Mouse (Mus musculus) midbrain, embryonic 14.5 days (tissue): ENCODE measurements around the gene Hnf1a. TPM values are rescaled to one million over a fixed set of nuclear protein-coding genes. Genes with fewer than 3 reads are reported as not detected.

Experiments
- ATAC-seq: fragments of 200-750 bp; cut with Nextera tagmentation; 2 replicates; pipeline ENCODE4 v1.8.0; 2017; ENCODE audit warnings: moderate number of reproducible peaks, moderate library complexity; ENCODE audit not compliant: low FRiP score, low TSS enrichment
- DNase-seq: peaks from one replicate; pipeline ENCODE4 v3.0.0-alpha.2; 2015
- H3K27ac ChIP-seq: fragments of 300-500 bp; sonication (generic); replicated peaks from 2 replicates; pipeline ENCODE4 v1.5.1; 2014; ENCODE audit warnings: mild to moderate bottlenecking, low read depth, low read length, moderate library complexity
- H3K27me3 ChIP-seq: fragments of 300-500 bp; sonication (generic); 2 replicates; pipeline ENCODE4 v1.6.1; 2014; ENCODE audit warnings: low read length, control low read depth, mixed read lengths; ENCODE audit not compliant: control insufficient read depth, insufficient read depth
- H3K36me3 ChIP-seq: fragments of 300-500 bp; sonication (generic); 2 replicates; pipeline ENCODE4 v1.6.1; 2014; ENCODE audit warnings: low read length, control low read depth; ENCODE audit not compliant: control insufficient read depth, insufficient read depth
- H3K4me1 ChIP-seq: fragments of 300-500 bp; sonication (generic); 2 replicates; pipeline ENCODE4 v1.6.1; 2014; ENCODE audit warnings: mild to moderate bottlenecking, antibody characterized with exemption, low read length, control low read depth; ENCODE audit not compliant: control insufficient read depth, insufficient read depth
- H3K4me2 ChIP-seq: fragments of 300-500 bp; sonication (generic); 2 replicates; pipeline ENCODE4 v1.6.1; 2014; ENCODE audit warnings: mild to moderate bottlenecking, low read length, moderate library complexity
- H3K4me3 ChIP-seq: fragments of 300-500 bp; sonication (generic); replicated peaks from 2 replicates; pipeline ENCODE4 v1.5.1; 2014; ENCODE audit warnings: low read depth, low read length
- H3K9ac ChIP-seq: fragments of 300-500 bp; sonication (generic); replicated peaks from 2 replicates; pipeline ENCODE4 v1.6.1; 2014; ENCODE audit warnings: mild to moderate bottlenecking, low read length, moderate library complexity
- H3K9me3 ChIP-seq: fragments of 300-500 bp; sonication (generic); 2 replicates; pipeline ENCODE4 v1.6.1; 2016; ENCODE audit warnings: low read length, control low read depth, mixed read lengths; ENCODE audit not compliant: control insufficient read depth
- WGBS: fragments of 180-500 bp; shearing (Covaris S2); extraction: QIAGEN DNeasy Blood & Tissue Kit; methylation state at CpG from one replicate; pipeline ENCODE4 v1.1.7; 2014; 5-methylcytosine and 5-hydroxymethylcytosine counted together
- polyA plus RNA-seq: library from polyadenylated mRNA; unstranded; fragments of >200 nt; fragmentation: Nextera tagmentation; extraction: Ambion mirVana; gene quantifications from 2 replicates; pipeline ENCODE4 v1.2.1, GENCODE M21; 2014

Hnf1a gene
- polyA plus RNA-seq = not detected in 2 replicates

DNA sequence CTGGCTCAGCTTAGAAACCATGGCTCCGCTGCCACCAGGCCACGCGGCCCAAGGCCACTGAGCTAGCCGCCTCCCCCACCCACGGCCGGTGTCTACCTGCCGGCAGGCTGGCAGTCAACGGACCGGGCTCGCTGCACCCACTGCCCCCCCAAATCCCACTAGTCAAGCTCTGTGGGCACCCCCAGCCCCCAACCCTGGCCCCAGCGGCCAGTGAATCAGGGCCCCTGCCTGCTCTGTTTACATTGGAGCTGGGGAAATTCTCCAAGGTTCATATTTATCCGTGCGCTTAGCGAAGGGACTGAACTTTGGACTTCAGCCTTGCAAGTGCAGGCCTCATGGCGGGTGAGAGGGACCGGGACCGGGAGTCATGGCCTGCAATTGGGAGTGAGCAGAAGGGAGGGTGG is at the start of gene Hnf1a:
Gene Hnf1a, minus strand, starts transcription at position 271 of the 404 bp plus-strand sequence.
- Histone ChIP-seq H3K27ac (no peak within 1 kb of the TSS), H3K9ac (no peak within 1 kb of the TSS), H3K36me3 (no peaks in the 10 kb centered on the region), H3K27me3 (no peaks in the 10 kb centered on the region), H3K4me2 (no peak within 1 kb of the TSS), H3K4me3 (no peak within 1 kb of the TSS), H3K4me1 (no peaks in the 10 kb centered on the region), H3K9me3 (no peaks in the 10 kb centered on the region)
- WGBS = 86% methylated on average over 17 of the region's 17 CpGs
- DNase-seq = no peak
- no peak for ATAC-seq

DNA sequence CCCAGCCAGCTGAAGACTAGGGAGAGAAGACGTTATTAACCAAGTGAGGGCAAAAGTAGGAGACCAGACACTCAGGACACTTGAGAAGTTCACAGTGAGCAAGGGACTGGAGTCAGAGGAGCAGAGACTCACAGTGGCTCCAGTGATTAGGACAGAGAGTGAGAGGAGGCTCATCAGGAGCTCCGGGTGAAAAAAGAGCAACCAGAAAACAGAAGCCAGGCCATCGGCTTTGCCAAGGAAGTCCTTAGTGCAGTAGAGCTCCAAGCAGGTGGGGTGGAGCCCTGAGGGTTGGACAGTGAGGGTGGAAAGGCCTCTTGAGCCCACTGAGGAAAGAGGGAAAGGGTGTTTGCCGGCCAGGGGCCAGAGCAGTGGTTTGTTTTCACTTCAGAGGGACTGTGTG is 47.9 kb upstream of the Hnf1a start:
- no peaks in the 10 kb centered on the region for H3K36me3 ChIP-seq
- 83% methylated on average over 4 of the region's 4 CpGs for WGBS
- ATAC-seq (no peak), DNase-seq (no peak)
- H3K4me3 ChIP-seq = no peak overlapping the region
- H3K9me3 ChIP-seq = no peaks in the 10 kb centered on the region
- H3K27ac ChIP-seq = no peak overlapping the region
- H3K4me2 ChIP-seq = no peak overlapping the region
- no peaks in the 10 kb centered on the region for H3K27me3 ChIP-seq
- H3K4me1 ChIP-seq = peaks cover 6% of the 10 kb centered on the region; the same call in 1 of the 2 replicates
- H3K9ac ChIP-seq = no peak overlapping the region

DNA sequence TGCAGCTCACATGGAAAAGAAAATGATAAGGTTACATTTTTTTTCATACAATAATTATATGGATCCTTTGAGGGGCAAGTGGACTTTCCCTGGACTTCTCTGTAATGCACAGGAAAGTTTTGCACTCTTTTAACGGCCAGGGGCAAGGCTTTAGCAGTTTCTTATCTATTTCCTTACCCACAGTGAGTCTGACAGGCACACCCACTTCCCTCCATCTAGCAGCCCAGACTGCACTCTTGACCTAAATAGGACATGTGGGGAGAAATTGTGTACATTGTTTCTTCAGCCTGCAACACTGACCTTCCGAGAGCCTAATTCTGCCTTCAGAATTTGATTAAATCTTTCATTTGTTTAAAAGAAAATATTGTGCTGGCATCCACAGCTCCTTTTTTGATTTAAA is 47.4 kb upstream of the Hnf1a start:
- ATAC-seq (no peak), DNase-seq (no peak)
- Histone ChIP-seq H3K9ac (no peak overlapping the region), H3K4me2 (no peak overlapping the region), H3K27ac (no peak overlapping the region), H3K36me3 (no peaks in the 10 kb centered on the region), H3K4me1 (peaks cover 9% of the 10 kb centered on the region), H3K27me3 (no peaks in the 10 kb centered on the region), H3K9me3 (no peaks in the 10 kb centered on the region), H3K4me3 (no peak overlapping the region)
- 85% methylated on average over 2 of the region's 2 CpGs for WGBS

DNA sequence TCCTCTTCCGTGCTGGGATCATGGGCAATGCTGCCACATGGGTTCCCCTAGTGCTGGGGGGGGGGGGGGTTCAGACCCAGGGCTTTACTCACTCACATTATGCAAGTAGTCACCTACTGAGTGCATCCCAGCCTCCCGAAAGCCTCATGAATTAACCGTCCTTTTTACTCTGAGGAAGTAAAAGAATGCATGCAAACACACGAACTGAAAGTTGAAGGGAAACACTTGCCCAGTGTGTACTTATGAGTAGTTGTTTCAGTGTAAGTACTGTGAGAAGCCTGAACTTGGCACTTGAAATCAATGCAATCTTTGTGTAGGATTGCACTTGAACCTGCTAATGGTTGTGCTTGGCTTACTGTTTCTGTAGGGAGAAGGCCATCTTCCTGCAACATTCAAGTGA is 44.2 kb upstream of the Hnf1a start:
- no peak for ATAC-seq
- 52% methylated on average over 4 of the region's 4 CpGs for WGBS
- Histone ChIP-seq H3K4me2 (no peak overlapping the region), H3K9ac (no peak overlapping the region), H3K27ac (no peak overlapping the region), H3K4me3 (no peak overlapping the region), H3K27me3 (no peaks in the 10 kb centered on the region), H3K4me1 (peaks cover 23% of the 10 kb centered on the region), H3K36me3 (no peaks in the 10 kb centered on the region), H3K9me3 (no peaks in the 10 kb centered on the region)
- DNase-seq = no peak

DNA sequence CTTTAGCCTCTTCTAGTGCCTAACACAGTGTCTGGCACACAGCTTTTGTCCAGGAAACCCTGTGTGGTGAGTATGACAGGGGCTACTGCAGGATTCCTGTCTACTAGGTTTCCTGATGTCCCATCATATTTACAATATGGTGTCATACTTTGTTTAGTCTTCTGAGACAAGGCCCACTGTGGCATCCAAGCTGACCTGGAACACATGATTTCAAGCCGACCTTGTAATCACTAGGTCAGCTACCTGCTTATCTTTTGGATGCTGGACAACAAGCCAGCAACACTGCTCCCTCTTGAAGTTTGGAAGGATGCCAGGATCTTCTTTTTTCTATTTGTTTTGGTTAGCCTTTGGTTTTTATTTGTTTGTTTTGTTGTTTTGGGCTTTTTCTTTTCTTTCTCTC is 43.7 kb upstream of the Hnf1a start:
- no peaks in the 10 kb centered on the region for H3K36me3 ChIP-seq
- DNase-seq (no peak), ATAC-seq (no peak)
- H3K4me3 ChIP-seq = no peak overlapping the region
- H3K27me3 ChIP-seq = no peaks in the 10 kb centered on the region
- H3K27ac ChIP-seq = no peak overlapping the region
- H3K4me1 ChIP-seq = peaks cover 25% of the 10 kb centered on the region
- 67% methylated on average over 1 of the region's 1 CpGs for WGBS
- no peaks in the 10 kb centered on the region for H3K9me3 ChIP-seq
- H3K9ac ChIP-seq = no peak overlapping the region
- H3K4me2 ChIP-seq = no peak overlapping the region

DNA sequence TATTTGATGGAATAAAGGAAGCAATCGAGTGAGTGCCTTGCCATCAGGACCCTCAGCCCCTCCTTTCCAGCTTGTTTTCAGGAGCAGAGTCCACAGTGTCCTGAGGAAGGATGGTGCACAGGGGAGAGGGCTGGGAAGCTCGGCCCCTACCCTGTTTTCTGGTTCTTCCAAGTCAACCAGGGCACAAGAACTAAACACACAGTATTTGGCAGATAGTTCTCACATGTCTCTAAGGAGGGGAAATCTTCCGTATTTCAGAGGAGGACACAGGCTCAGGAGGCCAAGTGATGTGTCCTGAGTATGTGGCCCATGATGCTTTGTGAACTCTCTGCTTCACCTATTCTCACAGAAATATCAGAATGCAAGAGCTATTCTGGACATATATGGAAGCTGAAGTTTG is 42.5 kb upstream of the Hnf1a start:
- Histone ChIP-seq H3K36me3 (no peaks in the 10 kb centered on the region), H3K9me3 (no peaks in the 10 kb centered on the region), H3K4me2 (peak overlapping the region; percentile 92), H3K27ac (no peak overlapping the region), H3K4me1 (peaks cover 25% of the 10 kb centered on the region), H3K4me3 (peak overlapping the region; percentile 1; the same call in 1 of the 2 replicates), H3K9ac (0 out of 2 replicates have a peak overlapping the region, but pooled peaks have one; percentile 6), H3K27me3 (no peaks in the 10 kb centered on the region)
- 62% methylated on average over 3 of the region's 3 CpGs for WGBS
- no peak for ATAC-seq
- no peak for DNase-seq

DNA sequence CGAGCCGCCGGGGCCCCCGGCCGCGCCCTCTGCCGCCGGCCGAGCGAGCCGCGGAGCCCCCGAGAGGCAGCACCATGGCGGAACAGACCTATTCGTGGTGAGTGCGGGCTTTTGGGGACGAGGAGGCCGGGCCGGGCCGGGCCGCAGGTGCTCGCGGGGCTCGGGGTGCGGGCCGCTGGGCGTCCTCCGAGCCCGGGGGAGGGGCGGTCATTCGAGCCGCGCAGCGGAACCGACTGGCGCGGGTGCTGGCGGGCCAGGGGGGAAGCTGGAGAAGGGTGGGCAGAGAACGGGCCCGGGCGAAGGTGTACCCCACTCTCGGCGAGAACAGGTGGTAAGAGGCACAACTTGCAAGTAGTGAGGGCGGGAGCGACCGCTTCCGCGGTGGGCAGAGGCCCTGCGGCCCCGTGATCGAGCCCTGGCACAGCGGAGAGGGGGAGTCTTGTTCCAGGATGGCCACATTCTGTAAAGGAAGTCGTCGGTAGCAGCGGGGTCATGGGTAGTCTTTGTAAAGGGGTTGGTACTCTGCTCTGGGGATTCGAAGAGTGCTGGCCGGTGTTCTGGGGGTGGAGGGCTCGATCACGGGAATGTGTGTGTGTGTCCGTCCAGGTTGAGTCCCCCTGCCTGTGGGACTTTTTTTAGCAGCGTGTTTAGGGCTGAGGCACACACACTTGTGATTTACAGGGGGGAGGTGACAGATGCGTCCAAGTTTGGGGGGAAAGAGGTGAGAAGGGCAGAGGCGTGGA is 40.8 kb upstream of the Hnf1a start:
- Histone ChIP-seq H3K27me3 (no peaks in the 10 kb centered on the region), H3K9ac (peak overlapping the region; percentile 97), H3K4me2 (peak overlapping the region; percentile 92), H3K4me3 (peak overlapping the region; percentile 99), H3K4me1 (peaks cover 25% of the 10 kb centered on the region), H3K36me3 (no peaks in the 10 kb centered on the region), H3K27ac (peak overlapping the region; percentile 94), H3K9me3 (no peaks in the 10 kb centered on the region)
- ATAC-seq (peak; percentile 41), DNase-seq (peak; percentile 63)
- WGBS = under 1% methylated on average over 63 of the region's 63 CpGs

DNA sequence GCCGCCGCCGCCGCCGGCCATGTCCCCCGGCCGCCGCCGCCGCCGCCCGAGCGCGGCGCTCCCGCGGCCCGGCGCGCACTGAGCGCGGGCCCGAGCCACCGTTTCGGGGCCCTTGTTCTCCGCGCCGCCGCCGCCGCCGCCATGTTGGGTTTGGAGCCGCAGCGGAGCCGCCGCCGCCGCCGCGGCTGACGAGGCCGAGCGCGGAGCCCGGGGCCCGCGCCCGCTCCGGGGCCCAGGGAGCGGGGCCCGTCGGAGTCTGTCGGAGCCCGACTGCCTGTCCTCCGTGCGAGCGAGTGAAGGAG is 40.3 kb upstream of the Hnf1a start:
- Histone ChIP-seq H3K36me3 (no peaks in the 10 kb centered on the region), H3K27me3 (no peaks in the 10 kb centered on the region), H3K9me3 (no peaks in the 10 kb centered on the region), H3K27ac (peak overlapping the region; percentile 94), H3K9ac (peak overlapping the region; percentile 97), H3K4me1 (peaks cover 25% of the 10 kb centered on the region), H3K4me3 (peak overlapping the region; percentile 99), H3K4me2 (peak overlapping the region; percentile 92)
- under 1% methylated on average over 38 of the region's 57 CpGs for WGBS
- DNase-seq = no peak
- no peak; the same call in 1 of the 2 replicates for ATAC-seq

DNA sequence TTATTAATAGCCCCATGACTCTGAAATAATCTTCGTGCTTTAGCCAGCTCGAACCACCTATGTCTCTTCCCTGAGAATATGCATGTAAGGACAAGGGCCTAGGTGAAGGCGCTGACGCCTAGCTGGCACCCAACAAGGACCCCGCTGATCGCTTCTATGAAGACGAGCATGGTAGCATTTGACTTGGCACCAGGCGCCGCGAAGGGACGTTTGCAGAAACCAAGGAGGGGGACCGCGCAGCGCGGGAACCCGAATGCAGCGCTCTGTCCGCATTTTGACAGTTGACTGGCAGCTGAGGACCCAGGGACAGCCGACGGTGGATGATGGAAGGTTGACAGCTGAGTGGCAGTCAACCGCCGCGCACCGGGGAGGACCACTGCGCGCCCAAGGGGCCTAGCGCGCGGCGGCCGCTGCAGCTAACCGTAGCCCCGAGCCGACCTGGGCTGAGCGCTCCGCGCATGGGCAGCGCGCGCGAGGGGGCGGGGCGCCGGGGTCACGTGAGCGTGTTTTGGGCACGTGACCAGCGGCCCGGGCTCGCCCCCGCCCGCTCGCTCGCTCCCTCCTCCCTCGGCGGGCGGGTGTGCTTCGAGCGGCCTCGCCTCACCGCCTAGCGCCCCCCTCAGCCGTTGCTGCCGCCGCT is 39.8 kb upstream of the Hnf1a start, which contains the start of gene Sppl3:
Gene Sppl3, plus strand, starts transcription at position 561 of the 640 bp plus-strand sequence.
- peak; percentile 92 for ATAC-seq
- Histone ChIP-seq H3K4me3 (peak within 1 kb of the TSS; percentile 99), H3K9ac (peak within 1 kb of the TSS; percentile 97), H3K9me3 (no peaks in the 10 kb centered on the region), H3K36me3 (no peaks in the 10 kb centered on the region), H3K27me3 (no peaks in the 10 kb centered on the region), H3K4me2 (peak within 1 kb of the TSS; percentile 92), H3K27ac (peak within 1 kb of the TSS; percentile 94), H3K4me1 (peaks cover 25% of the 10 kb centered on the region)
- peak; percentile 99 for DNase-seq
- WGBS = under 1% methylated on average over 53 of the region's 65 CpGs
